Mouse (Mus musculus): ENCODE measurements around the gene Gria4.

- TF ChIP-seq CTCF (IDR thresholded peaks at IDR 0.05; ENCODE audit: low read depth, low read length), result no peak
- TF ChIP-seq POLR2A (IDR thresholded peaks at IDR 0.05; ENCODE audit: extremely low read depth, insufficient read depth, low read length), result no peak
Observed at GRCm38 (mm10) chr9:4513796-4514562, 282.1 kb downstream of the Gria4 start.
